Mouse (Mus musculus) urinary bladder, postnatal 0 days (tissue): ENCODE data around the gene Enah. TPM values are rescaled to one million over a fixed set of nuclear protein-coding genes. Genes with fewer than 3 reads are reported as not detected.

Experiments used
- polyA plus RNA-seq: library from polyadenylated mRNA; unstranded; fragments of >200 nt; fragmentation: Nextera tagmentation; extraction: Ambion mirVana; gene quantifications from 2 replicates; pipeline ENCODE4 v1.2.1, GENCODE M21; 2015

Gene Enah
- polyA plus RNA-seq: 20.0 and 31.6 TPM in 2 replicates

GRCm38 (mm10) chr1:182019926-182020801 lies at the start of gene Enah:
Enah (minus strand) TSS chr1:182019990.

Other genes with a start within 250 kb of the Enah start
- 47.9 and 70.4 TPM in 2 replicates for gene Lbr, start 176.9 kb downstream of the Enah start, polyA plus RNA-seq
- 136 and 168 TPM in 2 replicates for gene Srp9, start 104.7 kb upstream of the Enah start, polyA plus RNA-seq
- gene Vmn1r1, start 144.5 kb upstream of the Enah start, polyA plus RNA-seq: not detected in 2 replicates